Mouse (Mus musculus) kidney, adult 18-20 months (tissue): ENCODE data around the gene 4930539E08Rik.

Experiments used
- DNase-seq: peaks from one replicate; pipeline ENCODE4 v3.0.0; 2021

Gene 4930539E08Rik

DNA sequence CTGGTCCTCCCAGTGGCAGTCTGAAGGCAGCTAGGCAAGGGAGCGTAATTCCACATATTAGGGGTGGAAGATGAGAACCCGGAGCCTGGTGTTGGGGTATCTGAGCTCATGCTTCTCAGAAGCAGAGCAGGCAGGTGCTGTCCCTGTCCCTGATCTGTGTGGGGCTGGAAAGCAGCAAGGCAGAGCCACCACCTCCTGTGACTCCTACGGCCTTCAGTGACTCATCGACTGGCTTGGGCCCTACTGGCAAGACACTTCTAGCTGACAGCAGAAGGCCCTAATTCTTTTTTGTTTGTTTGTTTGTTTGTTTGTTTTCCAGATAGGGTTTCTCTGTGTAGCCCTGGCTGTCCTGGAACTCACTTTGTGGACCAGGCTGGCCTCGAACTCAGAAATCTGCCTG lies 64.6 kb downstream of the 4930539E08Rik start:
- no peak for DNase-seq

DNA sequence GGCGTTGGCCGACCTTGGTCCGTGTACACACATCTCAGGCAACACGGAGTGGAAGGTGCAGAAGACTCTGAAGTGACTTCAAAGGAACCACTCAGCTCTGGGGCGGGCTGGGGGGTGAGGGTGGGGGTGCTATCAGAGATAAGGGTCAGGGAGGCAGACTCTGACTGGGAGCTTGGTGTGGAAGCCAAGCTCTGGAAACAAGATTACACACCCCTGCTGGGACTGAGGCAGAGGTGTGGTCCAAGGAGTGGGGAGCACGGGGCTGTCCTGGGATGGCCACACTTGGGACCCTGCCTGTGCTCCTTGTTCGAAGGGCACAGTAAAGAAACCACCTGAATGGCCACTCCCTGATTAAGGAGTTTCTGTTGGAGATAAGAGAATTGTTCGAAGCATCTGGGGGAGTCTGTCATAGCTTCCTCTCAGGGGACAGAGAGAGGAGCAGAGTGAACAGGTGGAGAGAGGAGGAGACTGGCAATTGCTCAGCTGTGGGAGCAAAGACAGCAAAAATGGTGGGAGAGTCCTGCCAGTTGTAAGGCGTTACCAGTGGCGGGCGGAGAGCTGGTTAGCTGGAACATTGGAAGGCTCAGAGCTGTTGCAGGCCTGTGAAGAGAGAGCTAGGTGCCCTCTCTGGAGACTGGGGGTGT lies 68.0 kb downstream of the 4930539E08Rik start:
- DNase-seq = no peak
